ENCODE assay signal across 9 mouse cellular contexts in the genomic region with DNA sequence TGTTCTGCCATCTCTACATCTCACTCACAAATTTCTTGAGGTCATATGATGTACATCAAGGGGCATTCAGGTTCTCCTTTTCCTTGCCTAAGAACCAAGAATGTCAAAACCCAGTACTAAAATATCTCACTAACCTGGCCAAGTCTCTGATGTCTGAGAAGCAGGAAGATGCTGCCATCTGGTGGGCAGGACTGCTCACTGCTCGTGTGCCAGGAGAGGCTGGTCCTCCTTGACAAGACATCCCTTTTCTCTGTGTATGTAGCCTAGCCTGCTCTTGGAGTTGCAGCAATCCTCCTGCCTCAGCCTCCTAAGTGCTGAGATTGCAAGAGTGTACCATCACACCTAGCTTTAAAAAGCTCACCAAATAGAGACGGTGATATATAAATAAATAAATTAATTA. TPM values are rescaled to one million over a fixed set of nuclear protein-coding genes. Genes with fewer than 3 reads are reported as not detected.
DNase-seq lines count a peak whose midpoint lies in the region; ATAC-seq and TF ChIP-seq lines count a peak whose summit lies in the region.
"Had no signal": no experiment of that assay in that cellular context is flagged by ENCODE, and none has a peak within 500 bp of the region (broad histone marks: within the 10 kb centered on the region; RNA-seq: fewer than 3 reads in every experiment).

No protein-coding gene starts in this region.

- no peak overlapping the region for H3K27ac ChIP-seq in gastrocnemius, adult 2 months
- no peak overlapping the region for H3K27ac ChIP-seq in liver, embryonic 14.5 days
- H3K27ac ChIP-seq: limb, embryonic 15.5 days had no signal

- ATAC-seq in liver, embryonic 14.5 days (ENCODE audit: insufficient read depth): no peak

- intact Hi-C loops in gastrocnemius, adult 2 months (cut with DNase I): loop anchor here (1.0 to 10.0 kb wide), 4 partner anchors 92 to 185 kb away; partner anchors contain the start of gene Tmod1

- no peak for TF ChIP-seq EP300 in liver, embryonic 14.5 days (IDR thresholded peaks at IDR 0.05; ENCODE audit: low read depth)

- H3K36me3 ChIP-seq in liver, embryonic 14.5 days (replicated peaks; ENCODE audit: control insufficient read depth, insufficient read depth, low read depth): peaks cover 32% of the 10 kb centered on the region

- no peak overlapping the region for H3K4me2 ChIP-seq in liver, embryonic 14.5 days (ENCODE audit: low read depth)
- H3K4me2 ChIP-seq: limb, embryonic 15.5 days had no signal

- H3K9ac ChIP-seq in liver, embryonic 14.5 days (replicated peaks): no peak overlapping the region
- H3K9ac ChIP-seq: limb, embryonic 15.5 days had no signal

- H3K27me3 ChIP-seq in liver, embryonic 14.5 days (ENCODE audit: control insufficient read depth, insufficient read depth, low read length): no peaks in the 10 kb centered on the region
- H3K27me3 ChIP-seq: limb, embryonic 15.5 days had no signal

- WGBS in liver, embryonic 14.5 days (ENCODE audit: insufficient replicate concordance): 34% methylated on average over 2 of the region's 2 CpGs

- no peaks in the 10 kb centered on the region for H3K9me3 ChIP-seq in liver, embryonic 14.5 days (ENCODE audit: control insufficient read depth, low read length)
- H3K9me3 ChIP-seq: limb, embryonic 15.5 days had no signal

- no peak overlapping the region for H3K4me3 ChIP-seq in gastrocnemius, adult 2 months
- H3K4me3 ChIP-seq in liver, embryonic 14.5 days (ENCODE audit: insufficient read depth in 1 of 2, low read depth in 2 of 2, low read length in 2 of 2): no peak overlapping the region
- H3K4me3 ChIP-seq: limb, embryonic 15.5 days had no signal

- no peaks in the 10 kb centered on the region for H3K4me1 ChIP-seq in liver, embryonic 14.5 days (replicated peaks; ENCODE audit: control insufficient read depth in 2 of 2, insufficient read depth in 2 of 2, low read length in 1 of 2)
- H3K4me1 ChIP-seq: limb, embryonic 15.5 days had no signal

- peak; percentile 99 for TF ChIP-seq CTCF in gastrocnemius, adult 2 months (IDR thresholded peaks at IDR 0.05)
- peak; percentile 96 for TF ChIP-seq CTCF in liver, embryonic 14.5 days (IDR thresholded peaks at IDR 0.05; ENCODE audit: low read depth)

- peak; percentile 86 for DNase-seq in CD4-positive, CD25-positive, alpha-beta regulatory T cell, adult 2 months (ENCODE audit: low read depth, low spot score)
- peak; percentile 48 for DNase-seq in T-cell, adult 2 months (ENCODE audit: low spot score)
- peak; percentile 88 to 92 for DNase-seq in cerebellum, postnatal 25 days
- DNase-seq in gastrocnemius, adult 2 months: peak; percentile 79
- peak; percentile 75 to 81 for DNase-seq in kidney, postnatal 25 days
- DNase-seq in liver, embryonic 14.5 days (ENCODE audit: low read depth in 3 of 3, low spot score in 3 of 3): peak; percentile 33 to 54 (median 38)
- DNase-seq in ovary, postnatal 36 days (ENCODE audit: low spot score): peak; percentile 46
- DNase-seq in thymus, postnatal 10 days (ENCODE audit: low spot score in 2 of 2): peak; percentile 27 to 60

RNA-seq across cellular contexts. Expression of gene Ncbp1, which starts 11.9 kb away (rescaled TPM):
- total RNA-seq in gastrocnemius, adult 2 months (2021): 10 to 100 TPM; 13.1 to 14.9 TPM
- polyA plus RNA-seq in liver, embryonic 14.5 days (2012; rRNA removed): 20.1 and 36.1 TPM in 2 replicates
- 40.9 and 47.0 TPM in 2 replicates for polyA plus RNA-seq in liver, embryonic 14.5 days (2014; fragmentation: Nextera tagmentation; extraction: Ambion mirVana)

RNA-seq across cellular contexts. Expression of gene Tstd2, which starts 12.0 kb away (rescaled TPM):
- 10 to 100 TPM in 1 of 2 experiments, 1 to 10 TPM in 1; 9.8 to 11.1 TPM for total RNA-seq in gastrocnemius, adult 2 months (2021)
- 4.3 and 6.0 TPM in 2 replicates for polyA plus RNA-seq in liver, embryonic 14.5 days (2012; rRNA removed)
- 3.8 and 5.0 TPM in 2 replicates for polyA plus RNA-seq in liver, embryonic 14.5 days (2014; fragmentation: Nextera tagmentation; extraction: Ambion mirVana)

Comparison
In these comparisons a context has a peak if more than half of its experiments do, and no peak if none do; other contexts are left out.
1. DNase-seq: peak in every context shown above with its lines; median percentile 90 in cerebellum, postnatal 25 days; 86 in CD4-positive, CD25-positive, alpha-beta regulatory T cell, adult 2 months; 79 in gastrocnemius, adult 2 months; 78 in kidney, postnatal 25 days; 48 in T-cell, adult 2 months; 46 in ovary, postnatal 36 days; 44 in thymus, postnatal 10 days; 38 in liver, embryonic 14.5 days.